Mouse (Mus musculus) liver, embryonic 14.5 days (tissue): ENCODE measurements around the gene Slc25a48. TPM values are rescaled to one million over a fixed set of nuclear protein-coding genes. Genes with fewer than 3 reads are reported as not detected.
A peak's percentile ranks its signal among the peaks of the same experiment; 100 is the strongest.

Source experiments
- ATAC-seq: fragments of 200-750 bp; cut with Nextera tagmentation; 2 replicates; pipeline ENCODE4 v1.8.0; 2017; ENCODE audit warnings: moderate number of reproducible peaks, mild to moderate bottlenecking, moderate library complexity; ENCODE audit not compliant: insufficient read depth
- DNase-seq, 3 experiments: peaks; one replicate each; pipeline ENCODE4 v3.0.0-alpha.2; 2012 to 2013; ENCODE audit warnings: low read depth in 3 of 3, low spot score in 3 of 3
- H3K27ac ChIP-seq: fragments of 300-500 bp; sonication (generic); 2 replicates; pipeline ENCODE4 v1.5.1; 2014; ENCODE audit warnings: moderate library complexity, mild to moderate bottlenecking, control low read depth, inconsistent platforms
- H3K27me3 ChIP-seq: fragments of 300-500 bp; sonication (generic); 2 replicates; pipeline ENCODE4 v1.6.1; 2014; ENCODE audit warnings: mild to moderate bottlenecking, low read length, moderate library complexity; ENCODE audit not compliant: control insufficient read depth, insufficient read depth
- H3K36me3 ChIP-seq: fragments of 300-500 bp; sonication (generic); replicated peaks from 2 replicates; pipeline ENCODE4 v1.6.1; 2014; ENCODE audit warnings: low read depth; ENCODE audit not compliant: control insufficient read depth, insufficient read depth
- H3K4me1 ChIP-seq, 2 experiments: fragments of 200-500 bp in 1 of 2; fragments of 300-500 bp in 1 of 2; sonication (generic) in 1 of 2; replicated peaks; 2 replicates each; pipeline ENCODE4 v1.6.1; 2012 to 2014; ENCODE audit warnings: antibody characterized with exemption in 1 of 2, inconsistent platforms in 1 of 2, low read length in 1 of 2; ENCODE audit not compliant: control insufficient read depth in 2 of 2, insufficient read depth in 2 of 2
- H3K4me2 ChIP-seq: fragments of 300-500 bp; sonication (generic); 2 replicates; pipeline ENCODE4 v1.6.1; 2014; ENCODE audit warnings: low read depth, mild to moderate bottlenecking, control low read depth, moderate library complexity
- H3K4me3 ChIP-seq, 2 experiments: fragments of 200-500 bp in 1 of 2; fragments of 300-500 bp in 1 of 2; sonication (generic) in 1 of 2; 2 replicates each; pipeline ENCODE4 v1.5.1; 2012 to 2014; ENCODE audit warnings: low read depth in 2 of 2, low read length in 2 of 2, mild to moderate bottlenecking in 2 of 2, control low read depth in 1 of 2, inconsistent platforms in 1 of 2, moderate library complexity in 1 of 2; ENCODE audit not compliant: insufficient read depth in 1 of 2
- H3K9ac ChIP-seq: fragments of 300-500 bp; sonication (generic); replicated peaks from 2 replicates; pipeline ENCODE4 v1.6.1; 2014; ENCODE audit warnings: mild to moderate bottlenecking, control low read depth, moderate library complexity
- H3K9me3 ChIP-seq: fragments of 300-500 bp; sonication (generic); 2 replicates; pipeline ENCODE4 v1.6.1; 2016; ENCODE audit warnings: low read length, mixed read lengths; ENCODE audit not compliant: control insufficient read depth
- CTCF ChIP-seq: IDR thresholded peaks from 2 replicates; pipeline ENCODE4 v1.5.1; 2016; ENCODE audit warnings: antibody characterized with exemption, low read depth, control low read depth
- EP300 ChIP-seq: IDR thresholded peaks from 2 replicates; pipeline ENCODE4 v1.6.1; 2016; ENCODE audit warnings: antibody characterized with exemption, low read depth
- WGBS: fragments of 180-500 bp; shearing (Covaris S2); extraction: QIAGEN DNeasy Blood & Tissue Kit; methylation state at CpG from one replicate; pipeline ENCODE4 v1.1.7; 2014; ENCODE audit not compliant: insufficient replicate concordance; 5-methylcytosine and 5-hydroxymethylcytosine counted together
- polyA plus RNA-seq, 2 experiments: library from polyadenylated mRNA; depleted of rRNA in 1 of 2; stranded (reverse) in 1 of 2; unstranded in 1 of 2; fragments of >200 nt; fragmentation: Nextera tagmentation in 1 of 2; extraction: Ambion mirVana in 1 of 2; gene quantifications; 2 replicates each; pipeline versions ENCODE4 v1.2.1 to v1.2.3; 2012 to 2014

Slc25a48 gene
- polyA plus RNA-seq, 2 experiments = 0.63 to 0.67 TPM

- no peak overlapping the region for H3K4me2 ChIP-seq
- H3K36me3 ChIP-seq = no peaks in the 10 kb centered on the region
- H3K9ac ChIP-seq = no peak overlapping the region
- no peaks in the 10 kb centered on the region for H3K4me1 ChIP-seq
- TF ChIP-seq CTCF (0 out of 2 replicates have a peak, but pooled peaks have one; percentile 5), EP300 (no peak)
- WGBS = 52% methylated on average over 10 of the region's 10 CpGs
- peaks cover 11% of the 10 kb centered on the region for H3K27me3 ChIP-seq
- no peak overlapping the region for H3K4me3 ChIP-seq
- ATAC-seq (no peak), DNase-seq (no peak)
- no peak overlapping the region for H3K27ac ChIP-seq
- no peaks in the 10 kb centered on the region for H3K9me3 ChIP-seq
Observed at GRCm38 (mm10) chr13:56435615-56436287, 2.4 kb upstream of the Slc25a48 start.

GRCm38 (mm10) chr13:56443411-56443810, 5.3 kb downstream of the Slc25a48 start:
- Histone ChIP-seq H3K4me3 (no peak overlapping the region), H3K36me3 (no peaks in the 10 kb centered on the region), H3K4me2 (no peak overlapping the region), H3K27me3 (peaks cover 8% of the 10 kb centered on the region), H3K4me1 (no peaks in the 10 kb centered on the region), H3K9ac (no peak overlapping the region), H3K27ac (no peak overlapping the region), H3K9me3 (no peaks in the 10 kb centered on the region)
- DNase-seq (no peak), ATAC-seq (no peak)
- WGBS = 44% methylated on average over 7 of the region's 7 CpGs
- no peak for TF ChIP-seq CTCF
- TF ChIP-seq EP300 = no peak

DNA sequence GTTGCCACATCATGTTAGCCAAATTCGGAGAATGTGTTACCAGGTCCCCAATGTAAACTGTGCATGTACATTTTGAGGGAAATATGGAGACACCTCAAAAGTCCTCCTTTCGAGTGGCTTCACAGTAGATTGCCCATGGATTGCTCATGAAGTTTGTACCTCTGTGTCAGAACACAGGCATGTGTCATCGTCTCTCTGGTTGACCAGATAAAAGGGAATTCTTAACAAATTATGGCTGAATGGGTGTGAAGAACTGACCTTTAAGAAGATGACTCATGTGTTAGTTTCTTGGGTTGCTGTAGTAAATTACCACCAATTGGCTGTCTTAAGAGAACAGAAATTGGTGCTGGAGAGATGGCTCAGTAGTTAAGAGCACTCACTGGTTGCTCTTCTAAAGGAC, 6.0 kb downstream of the Slc25a48 start:
- Histone ChIP-seq H3K9me3 (no peaks in the 10 kb centered on the region), H3K27me3 (peaks cover 3% of the 10 kb centered on the region), H3K9ac (no peak overlapping the region), H3K4me2 (no peak overlapping the region), H3K27ac (no peak overlapping the region), H3K4me1 (no peaks in the 10 kb centered on the region), H3K4me3 (no peak overlapping the region), H3K36me3 (no peaks in the 10 kb centered on the region)
- no peak for ATAC-seq
- DNase-seq = no peak
- TF ChIP-seq EP300 (no peak), CTCF (no peak)
- 58% methylated on average over 3 of the region's 3 CpGs for WGBS

DNA sequence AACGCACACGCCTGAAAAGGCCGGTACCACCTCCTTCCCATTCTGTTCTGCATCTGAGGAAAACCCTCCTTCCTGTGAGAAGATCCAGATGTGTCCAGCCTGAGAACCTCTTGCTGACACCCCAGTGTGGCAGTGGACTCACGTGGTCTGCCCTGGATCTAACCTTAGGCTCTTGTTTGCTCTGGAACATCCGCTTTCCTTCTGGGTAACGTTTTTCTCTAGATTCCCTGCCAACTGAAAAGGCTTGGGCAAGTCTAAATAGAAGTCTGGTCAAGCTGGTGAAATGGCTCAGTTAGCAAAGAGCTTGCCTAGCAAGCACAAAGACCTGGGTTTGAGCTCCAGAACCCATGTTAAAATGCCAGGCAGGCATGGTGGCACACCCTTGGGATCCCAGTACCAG, 6.8 kb downstream of the Slc25a48 start:
- TF ChIP-seq CTCF (no peak), EP300 (no peak)
- Histone ChIP-seq H3K27ac (no peak overlapping the region), H3K4me3 (no peak overlapping the region), H3K4me1 (no peaks in the 10 kb centered on the region), H3K9ac (no peak overlapping the region), H3K9me3 (no peaks in the 10 kb centered on the region), H3K27me3 (peaks cover 1% of the 10 kb centered on the region; the same call in 1 of the 2 replicates), H3K4me2 (no peak overlapping the region), H3K36me3 (no peaks in the 10 kb centered on the region)
- WGBS = 68% methylated on average over 6 of the region's 6 CpGs
- DNase-seq (no peak), ATAC-seq (no peak)

- H3K9ac ChIP-seq = no peak overlapping the region
- TF ChIP-seq EP300 = no peak
- TF ChIP-seq CTCF = no peak
- H3K4me2 ChIP-seq = no peak overlapping the region
- no peaks in the 10 kb centered on the region for H3K36me3 ChIP-seq
- no peaks in the 10 kb centered on the region for H3K9me3 ChIP-seq
- no peaks in the 10 kb centered on the region for H3K4me1 ChIP-seq
- WGBS = 56% methylated on average over 10 of the region's 10 CpGs
- DNase-seq (no peak), ATAC-seq (no peak)
- H3K27ac ChIP-seq = no peak overlapping the region
- no peaks in the 10 kb centered on the region for H3K27me3 ChIP-seq
- no peak overlapping the region for H3K4me3 ChIP-seq
Observed at GRCm38 (mm10) chr13:56449239-56450030, 11.3 kb downstream of the Slc25a48 start.
